Mouse (Mus musculus): ENCODE data around the gene Entpd1.

Gene Entpd1

GRCm38 (mm10) chr19:40630096-40630495 lies 17.9 kb downstream of the Entpd1 start:
- DNase-seq: no peak

- no peak for DNase-seq
Observed at GRCm38 (mm10) chr19:40630606-40631005, 18.4 kb downstream of the Entpd1 start.

GRCm38 (mm10) chr19:40632193-40632592 lies 20.0 kb downstream of the Entpd1 start:
- no peak for DNase-seq

- DNase-seq: no peak
Observed at GRCm38 (mm10) chr19:40632668-40633067, 20.5 kb downstream of the Entpd1 start.

GRCm38 (mm10) chr19:40633144-40633543 lies 21.0 kb downstream of the Entpd1 start:
- no peak for DNase-seq

- peak; percentile 65 to 80 for DNase-seq
Observed at GRCm38 (mm10) chr19:40637091-40637490, 24.9 kb downstream of the Entpd1 start.

GRCm38 (mm10) chr19:40637601-40638000 lies 25.4 kb downstream of the Entpd1 start:
- DNase-seq: peak; percentile 48 to 56

GRCm38 (mm10) chr19:40638582-40638981 lies 26.4 kb downstream of the Entpd1 start:
- no peak for DNase-seq

GRCm38 (mm10) chr19:40639729-40640304 lies 27.7 kb downstream of the Entpd1 start:
- DNase-seq: no peak

GRCm38 (mm10) chr19:40640799-40641198 lies 28.6 kb downstream of the Entpd1 start:
- DNase-seq: no peak

- DNase-seq: no peak
Observed at GRCm38 (mm10) chr19:40643846-40644245, 31.7 kb downstream of the Entpd1 start.

- DNase-seq: no peak
Observed at GRCm38 (mm10) chr19:40646379-40646778, 34.2 kb downstream of the Entpd1 start.

- DNase-seq: no peak
Observed at GRCm38 (mm10) chr19:40647319-40648158, 35.4 kb downstream of the Entpd1 start.

- peak in 1 of 2 experiments; percentile 38 for DNase-seq
Observed at GRCm38 (mm10) chr19:40650090-40650489, 37.9 kb downstream of the Entpd1 start.

GRCm38 (mm10) chr19:40656207-40656606 lies 44.0 kb downstream of the Entpd1 start:
- no peak for DNase-seq

GRCm38 (mm10) chr19:40658281-40658680 lies 46.1 kb downstream of the Entpd1 start:
- DNase-seq: no peak

GRCm38 (mm10) chr19:40658935-40659334 lies 46.8 kb downstream of the Entpd1 start:
- DNase-seq: peak; percentile 59 to 80

GRCm38 (mm10) chr19:40659651-40660478 lies 47.7 kb downstream of the Entpd1 start:
- peak; percentile 48 to 65 for DNase-seq

- DNase-seq: peak in 1 of 2 experiments; percentile 18
Observed at GRCm38 (mm10) chr19:40660510-40660909, 48.3 kb downstream of the Entpd1 start.

- peak in 1 of 2 experiments; percentile 53 for DNase-seq
Observed at GRCm38 (mm10) chr19:40661108-40661507, 48.9 kb downstream of the Entpd1 start.

GRCm38 (mm10) chr19:40661874-40662273 lies 49.7 kb downstream of the Entpd1 start:
- no peak for DNase-seq

GRCm38 (mm10) chr19:40662727-40663126 lies 50.6 kb downstream of the Entpd1 start:
- DNase-seq: peak in 1 of 2 experiments; percentile 38

GRCm38 (mm10) chr19:40665778-40666177 lies 53.6 kb downstream of the Entpd1 start:
- no peak for DNase-seq

Measured in lung, postnatal 4 days (tissue).